Mouse (Mus musculus): ENCODE measurements at regions not wholly inside any gene's neighbourhood (a gene's known extent, or its start where the extent isn't known, plus 50 kb on each side); places are given as distances from the start of the nearest gene placed in this dataset.

GRCm38 (mm10) chr15:59206636-59207035, 317.5 kb downstream of the Gm49356 start:
- no peak for DNase-seq (ENCODE audit: low spot score in 2 of 2)

- no peak for DNase-seq (ENCODE audit: low spot score in 2 of 2)
Observed at GRCm38 (mm10) chr15:59207976-59208375, 318.9 kb downstream of the Gm49356 start.

GRCm38 (mm10) chr15:59212362-59212761, 323.3 kb downstream of the Gm49356 start:
- no peak for DNase-seq (ENCODE audit: low spot score in 2 of 2)

GRCm38 (mm10) chr15:59214096-59214495, 325.0 kb downstream of the Gm49356 start:
- no peak for DNase-seq (ENCODE audit: low spot score in 2 of 2)

- DNase-seq (ENCODE audit: low spot score in 2 of 2) = no peak
Observed at GRCm38 (mm10) chr15:59215239-59215638, 326.1 kb downstream of the Gm49356 start.

GRCm38 (mm10) chr15:59217481-59217880, 328.4 kb downstream of the Gm49356 start:
- DNase-seq (ENCODE audit: low spot score in 2 of 2) = no peak

- DNase-seq (ENCODE audit: low spot score in 2 of 2) = no peak
Observed at GRCm38 (mm10) chr15:59218916-59219315, 329.8 kb downstream of the Gm49356 start.

- DNase-seq (ENCODE audit: low spot score in 2 of 2) = no peak
Observed at GRCm38 (mm10) chr15:59225637-59226036, 336.5 kb downstream of the Gm49356 start.

GRCm38 (mm10) chr15:59227293-59227692, 338.2 kb downstream of the Gm49356 start:
- no peak for DNase-seq (ENCODE audit: low spot score in 2 of 2)

GRCm38 (mm10) chr15:59230536-59230935, 341.4 kb downstream of the Gm49356 start:
- no peak for DNase-seq (ENCODE audit: low spot score in 2 of 2)

- DNase-seq (ENCODE audit: low spot score in 2 of 2) = no peak
Observed at GRCm38 (mm10) chr15:59231703-59232102, 342.6 kb downstream of the Gm49356 start.

- no peak for DNase-seq (ENCODE audit: low spot score in 2 of 2)
Observed at GRCm38 (mm10) chr15:59232290-59232689, 343.2 kb downstream of the Gm49356 start.

- DNase-seq (ENCODE audit: low spot score in 2 of 2) = no peak
Observed at GRCm38 (mm10) chr15:59237446-59238161, 348.5 kb downstream of the Gm49356 start.

GRCm38 (mm10) chr15:59241752-59242151, 352.7 kb downstream of the Gm49356 start:
- DNase-seq (ENCODE audit: low spot score in 2 of 2) = no peak

GRCm38 (mm10) chr15:59245927-59246649, 357.0 kb downstream of the Gm49356 start:
- peak in 1 of 2 experiments; percentile 13 for DNase-seq (ENCODE audit: low spot score in 2 of 2)

GRCm38 (mm10) chr15:59248477-59249260, 359.6 kb downstream of the Gm49356 start:
- no peak for DNase-seq (ENCODE audit: low spot score in 2 of 2)

GRCm38 (mm10) chr15:59261380-59261779, 372.3 kb downstream of the Gm49356 start:
- no peak for DNase-seq (ENCODE audit: low spot score in 2 of 2)

- no peak for DNase-seq (ENCODE audit: low spot score in 2 of 2)
Observed at GRCm38 (mm10) chr15:59262380-59262779, 373.3 kb downstream of the Gm49356 start.

- DNase-seq (ENCODE audit: low spot score in 2 of 2) = no peak
Observed at GRCm38 (mm10) chr15:59263433-59264328, 374.6 kb downstream of the Gm49356 start.
